Mouse (Mus musculus) liver, embryonic 11.5 days (tissue): ENCODE measurements around the gene Rassf4. TPM values are rescaled to one million over a fixed set of nuclear protein-coding genes. Genes with fewer than 3 reads are reported as not detected.

Source experiments
- ATAC-seq: fragments of 200-750 bp; cut with Nextera tagmentation; replicated peaks from 2 replicates; pipeline ENCODE4 v1.8.0; 2017; ENCODE audit warnings: moderate number of reproducible peaks, mild to moderate bottlenecking, moderate TSS enrichment, moderate library complexity; ENCODE audit not compliant: low FRiP score
- DNase-seq: peaks from one replicate; pipeline ENCODE4 v3.0.0-alpha.2; 2017; ENCODE audit warnings: low spot score
- H3K27ac ChIP-seq: fragments of 300-500 bp; sonication (generic); 2 replicates; pipeline ENCODE4 v1.5.1; 2014; ENCODE audit warnings: mild to moderate bottlenecking, low read depth, low read length, control low read depth
- H3K27me3 ChIP-seq: fragments of 300-500 bp; sonication (generic); replicated peaks from 2 replicates; pipeline ENCODE4 v1.6.1; 2014; ENCODE audit warnings: low read length, mixed read lengths; ENCODE audit not compliant: control insufficient read depth, insufficient read depth
- H3K36me3 ChIP-seq: fragments of 300-500 bp; sonication (generic); 2 replicates; pipeline ENCODE4 v1.6.1; 2014; ENCODE audit warnings: mild to moderate bottlenecking, low read length, moderate library complexity, mixed read lengths; ENCODE audit not compliant: control insufficient read depth, insufficient read depth
- H3K4me1 ChIP-seq: fragments of 300-500 bp; sonication (generic); replicated peaks from 2 replicates; pipeline ENCODE4 v1.6.1; 2014; ENCODE audit warnings: low read length, mixed read lengths; ENCODE audit not compliant: control insufficient read depth, insufficient read depth
- H3K4me2 ChIP-seq: fragments of 300-500 bp; sonication (generic); 2 replicates; pipeline ENCODE4 v1.6.1; 2014; ENCODE audit warnings: mild to moderate bottlenecking, control low read depth, moderate library complexity
- H3K4me3 ChIP-seq: fragments of 300-500 bp; sonication (generic); 2 replicates; pipeline ENCODE4 v1.5.1; 2014; ENCODE audit warnings: low read depth, low read length, control low read depth
- H3K9ac ChIP-seq: fragments of 300-500 bp; sonication (generic); 2 replicates; pipeline ENCODE4 v1.6.1; 2014; ENCODE audit warnings: low read depth, low read length, control low read depth
- H3K9me3 ChIP-seq: fragments of 300-500 bp; sonication (generic); 2 replicates; pipeline ENCODE4 v1.6.1; 2016; ENCODE audit warnings: low read length, inconsistent platforms, mixed read lengths; ENCODE audit not compliant: control insufficient read depth
- WGBS: fragments of 180-500 bp; shearing (Covaris S2); extraction: QIAGEN DNeasy Blood & Tissue Kit; methylation state at CpG from one replicate; pipeline ENCODE4 v1.1.7; 2014; 5-methylcytosine and 5-hydroxymethylcytosine counted together
- polyA plus RNA-seq: library from polyadenylated mRNA; unstranded; fragments of >200 nt; fragmentation: Nextera tagmentation; extraction: Ambion mirVana; gene quantifications from 2 replicates; pipeline ENCODE4 v1.2.1, GENCODE M21; 2014

The Rassf4 gene
- polyA plus RNA-seq, 1 experiment from 2014 or later: 4.9 TPM

DNA sequence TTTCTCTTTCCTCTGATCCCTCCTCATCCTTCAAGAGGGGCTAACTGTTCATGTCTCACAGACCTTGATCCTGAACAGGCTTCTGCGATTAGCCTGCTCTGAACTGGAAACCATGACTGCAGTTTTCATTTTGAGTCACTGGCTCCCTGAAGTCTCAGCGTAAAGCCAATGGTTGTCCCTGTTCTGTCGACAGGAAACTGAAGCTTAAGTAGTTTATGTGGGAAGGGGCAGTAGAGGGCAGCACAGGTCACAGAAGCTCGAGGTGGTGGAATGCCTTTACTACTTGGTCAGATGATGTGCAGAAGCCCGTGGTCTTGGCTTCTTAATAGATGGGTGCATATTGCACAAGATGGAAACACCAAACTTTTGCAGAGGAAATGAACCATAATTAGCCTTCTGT is 38.3 kb upstream of the Rassf4 start:
- Histone ChIP-seq H3K36me3 (no peaks in the 10 kb centered on the region), H3K27me3 (no peaks in the 10 kb centered on the region), H3K9me3 (no peaks in the 10 kb centered on the region), H3K9ac (no peak overlapping the region), H3K4me1 (no peaks in the 10 kb centered on the region), H3K27ac (no peak overlapping the region), H3K4me2 (no peak overlapping the region), H3K4me3 (no peak overlapping the region)
- no peak for ATAC-seq
- 23% methylated on average over 5 of the region's 5 CpGs for WGBS
- DNase-seq: no peak

DNA sequence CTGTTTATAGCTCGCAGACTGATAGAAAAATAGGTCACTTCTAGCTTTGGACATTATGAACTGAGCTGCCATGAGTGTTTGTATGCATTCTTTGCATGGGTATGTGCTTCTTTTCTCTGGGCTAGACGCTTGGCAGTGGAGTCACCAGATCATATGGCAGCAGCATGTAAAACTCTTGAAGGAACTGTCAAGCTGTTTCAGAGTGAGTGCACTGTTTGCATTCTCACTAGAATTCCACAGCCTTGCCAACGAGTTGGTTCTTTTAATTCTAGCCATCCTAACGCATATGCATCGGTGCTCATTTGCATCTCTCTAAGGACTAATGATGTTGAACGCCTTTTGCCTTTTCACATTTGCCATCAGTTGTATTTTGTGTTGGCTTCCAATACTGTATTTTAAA is 30.6 kb upstream of the Rassf4 start:
- no peak overlapping the region for H3K27ac ChIP-seq
- DNase-seq: no peak
- 74% methylated on average over 6 of the region's 6 CpGs for WGBS
- H3K9me3 ChIP-seq: no peaks in the 10 kb centered on the region
- no peaks in the 10 kb centered on the region for H3K4me1 ChIP-seq
- H3K36me3 ChIP-seq: no peaks in the 10 kb centered on the region
- no peak overlapping the region for H3K4me2 ChIP-seq
- no peaks in the 10 kb centered on the region for H3K27me3 ChIP-seq
- no peak overlapping the region for H3K9ac ChIP-seq
- H3K4me3 ChIP-seq: no peak overlapping the region
- no peak for ATAC-seq

DNA sequence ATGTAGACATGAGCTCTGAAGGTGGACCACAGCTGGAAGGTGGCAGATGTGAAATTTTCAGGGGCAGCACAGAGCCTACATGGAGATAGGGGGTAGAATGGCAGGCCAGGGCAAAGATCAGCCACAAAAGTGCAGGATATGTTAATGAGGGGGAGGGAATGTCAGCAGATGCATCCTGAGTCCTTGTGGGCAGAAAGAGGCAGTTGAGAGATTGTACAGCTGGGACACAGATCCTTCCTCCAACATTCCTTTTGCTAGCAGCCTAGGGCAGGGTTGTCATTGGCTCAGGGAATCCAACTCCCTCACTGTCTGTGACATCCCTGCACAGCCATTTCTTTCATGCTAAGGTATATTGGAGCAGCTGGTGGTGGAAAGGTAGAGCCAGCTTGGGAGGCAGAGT is 27.1 kb upstream of the Rassf4 start:
- Histone ChIP-seq H3K4me1 (no peaks in the 10 kb centered on the region), H3K36me3 (no peaks in the 10 kb centered on the region), H3K9ac (no peak overlapping the region), H3K4me2 (no peak overlapping the region), H3K4me3 (no peak overlapping the region), H3K27ac (no peak overlapping the region), H3K9me3 (no peaks in the 10 kb centered on the region), H3K27me3 (no peaks in the 10 kb centered on the region)
- ATAC-seq (no peak), DNase-seq (no peak)

- no peak overlapping the region for H3K4me2 ChIP-seq
- no peaks in the 10 kb centered on the region for H3K27me3 ChIP-seq
- H3K4me3 ChIP-seq: no peak overlapping the region
- no peaks in the 10 kb centered on the region for H3K36me3 ChIP-seq
- no peak overlapping the region for H3K27ac ChIP-seq
- no peaks in the 10 kb centered on the region for H3K9me3 ChIP-seq
- no peak overlapping the region for H3K9ac ChIP-seq
- no peaks in the 10 kb centered on the region for H3K4me1 ChIP-seq
- WGBS: 92% methylated on average over 4 of the region's 4 CpGs
- no peak for DNase-seq
- ATAC-seq: no peak
Measured at GRCm38 (mm10) chr6:116697896-116698425, 24.2 kb upstream of the Rassf4 start.

DNA sequence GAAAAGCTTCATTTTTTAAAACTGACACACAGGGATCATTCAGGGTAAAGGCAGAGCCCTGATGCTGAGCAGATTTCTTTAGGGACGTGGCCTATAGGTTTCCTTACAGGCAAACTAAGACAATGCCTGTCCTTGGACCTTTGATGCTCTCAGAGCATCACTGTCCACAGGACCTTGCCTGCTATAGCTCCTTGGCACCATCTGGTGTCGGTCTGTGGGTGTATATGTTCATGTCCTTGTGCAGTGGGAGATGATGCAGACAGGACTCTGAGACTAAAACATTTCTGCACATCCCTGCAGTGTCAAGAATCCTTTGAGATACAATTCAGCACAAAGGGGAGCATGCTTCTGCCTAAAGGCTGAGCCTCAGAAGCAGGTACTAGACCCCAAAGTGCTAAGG is 23.7 kb upstream of the Rassf4 start:
- WGBS: 43% methylated on average over 2 of the region's 2 CpGs
- Histone ChIP-seq H3K9me3 (no peaks in the 10 kb centered on the region), H3K27ac (no peak overlapping the region), H3K4me1 (no peaks in the 10 kb centered on the region), H3K4me2 (no peak overlapping the region), H3K27me3 (no peaks in the 10 kb centered on the region), H3K36me3 (no peaks in the 10 kb centered on the region), H3K4me3 (no peak overlapping the region), H3K9ac (no peak overlapping the region)
- DNase-seq: no peak
- no peak for ATAC-seq

GRCm38 (mm10) chr6:116694346-116694745 is 20.6 kb upstream of the Rassf4 start:
- H3K27ac ChIP-seq: no peak overlapping the region
- H3K9me3 ChIP-seq: no peaks in the 10 kb centered on the region
- H3K4me1 ChIP-seq: no peaks in the 10 kb centered on the region
- 81% methylated on average over 3 of the region's 3 CpGs for WGBS
- ATAC-seq (no peak), DNase-seq (no peak)
- H3K9ac ChIP-seq: no peak overlapping the region
- H3K36me3 ChIP-seq: no peaks in the 10 kb centered on the region
- no peaks in the 10 kb centered on the region for H3K27me3 ChIP-seq
- no peak overlapping the region for H3K4me3 ChIP-seq
- H3K4me2 ChIP-seq: no peak overlapping the region

DNA sequence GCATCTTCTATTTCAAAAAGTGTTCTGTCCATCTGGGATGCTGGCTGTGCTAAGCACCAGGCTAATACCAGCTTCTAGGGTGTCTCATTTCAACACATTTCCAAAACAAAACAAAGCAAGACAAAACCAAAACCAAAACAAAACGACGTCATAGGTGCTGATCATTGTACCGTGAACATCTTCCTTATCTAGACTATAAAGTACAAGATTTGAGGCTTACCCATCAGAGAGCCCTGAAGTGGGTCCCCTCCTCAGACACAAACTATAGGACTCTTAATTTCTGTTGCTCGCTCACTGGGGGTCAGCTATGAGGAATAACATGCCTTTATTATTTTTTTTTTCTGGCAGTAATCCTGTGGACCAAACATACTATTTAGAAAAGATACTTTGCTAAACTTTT is 19.9 kb upstream of the Rassf4 start:
- Histone ChIP-seq H3K27me3 (no peaks in the 10 kb centered on the region), H3K4me1 (no peaks in the 10 kb centered on the region), H3K27ac (no peak overlapping the region), H3K9ac (no peak overlapping the region), H3K9me3 (no peaks in the 10 kb centered on the region), H3K4me2 (no peak overlapping the region), H3K36me3 (no peaks in the 10 kb centered on the region), H3K4me3 (no peak overlapping the region)
- 84% methylated on average over 4 of the region's 4 CpGs for WGBS
- DNase-seq (no peak), ATAC-seq (no peak)

- DNase-seq: no peak
- ATAC-seq: no peak
Measured at GRCm38 (mm10) chr6:116682317-116682716, 8.6 kb upstream of the Rassf4 start.

DNA sequence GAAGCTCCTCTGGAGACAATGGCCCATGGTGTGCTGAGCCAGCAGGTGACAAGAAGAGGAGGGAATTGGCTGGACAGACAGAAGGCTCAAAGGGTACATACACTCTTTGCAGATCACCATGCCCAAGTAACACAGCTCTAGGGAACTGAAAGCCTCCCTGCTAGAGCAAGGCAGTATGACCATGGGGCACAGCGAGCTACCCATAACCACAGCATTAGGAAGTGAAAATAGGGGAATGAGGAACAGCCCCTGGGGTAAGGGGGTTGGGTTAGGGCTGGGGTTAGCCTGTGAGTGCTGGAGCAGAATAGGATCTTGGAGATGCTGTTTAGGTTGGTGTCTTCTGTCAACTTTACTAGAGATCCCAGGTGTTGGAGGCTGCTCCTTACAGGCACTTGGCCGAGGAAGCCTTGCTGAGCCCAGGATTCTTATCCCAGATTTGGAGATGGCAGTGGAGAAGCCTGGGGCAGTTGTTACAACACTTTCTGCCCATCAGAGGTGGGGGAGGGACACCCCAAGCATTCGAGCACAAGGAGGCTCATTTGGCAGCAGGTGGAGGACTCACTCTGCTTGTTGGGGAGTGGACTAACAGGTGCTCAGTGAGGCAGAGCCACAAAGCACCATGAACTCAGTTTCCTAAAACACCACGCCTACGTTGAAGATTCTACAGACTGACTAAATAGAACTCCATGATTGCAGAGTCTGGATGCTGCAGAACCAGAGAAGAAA is 6.0 kb upstream of the Rassf4 start:
- H3K9ac ChIP-seq: no peak overlapping the region
- no peak overlapping the region for H3K27ac ChIP-seq
- H3K4me1 ChIP-seq: peaks cover 7% of the 10 kb centered on the region; the same call in 1 of the 2 replicates
- DNase-seq: no peak
- no peaks in the 10 kb centered on the region for H3K36me3 ChIP-seq
- 64% methylated on average over 5 of the region's 5 CpGs for WGBS
- no peaks in the 10 kb centered on the region for H3K9me3 ChIP-seq
- H3K27me3 ChIP-seq: no peaks in the 10 kb centered on the region
- no peak for ATAC-seq
- H3K4me3 ChIP-seq: no peak overlapping the region
- H3K4me2 ChIP-seq: no peak overlapping the region

More at GRCm38 (mm10) chr6:116682317-116682716, 8.6 kb upstream of the Rassf4 start:
- H3K4me2 ChIP-seq: no peak overlapping the region
- WGBS: 17% methylated on average over 6 of the region's 6 CpGs
- no peak overlapping the region for H3K9ac ChIP-seq
- no peaks in the 10 kb centered on the region for H3K4me1 ChIP-seq
- H3K9me3 ChIP-seq: no peaks in the 10 kb centered on the region
- H3K4me3 ChIP-seq: no peak overlapping the region
- H3K27ac ChIP-seq: no peak overlapping the region
- no peaks in the 10 kb centered on the region for H3K36me3 ChIP-seq
- no peaks in the 10 kb centered on the region for H3K27me3 ChIP-seq
